Mouse (Mus musculus): ENCODE data around the gene Pmm1. TPM values are rescaled to one million over a fixed set of nuclear protein-coding genes. Genes with fewer than 3 reads are reported as not detected.
A peak's percentile ranks its signal among the peaks of the same experiment; 100 is the strongest.

Pmm1 gene
- polyA plus RNA-seq, 1 experiment from 2014 or later = 30.7 TPM

GRCm38 (mm10) chr15:81937098-81937972 lies 23.4 kb downstream of the Pmm1 start:
- WGBS = 11% methylated on average over 19 of the region's 19 CpGs
- Histone ChIP-seq H3K27ac (peak overlapping the region; percentile 89), H3K4me3 (peak overlapping the region; percentile 52), H3K9ac (peak overlapping the region; percentile 75), H3K9me3 (replicated peaks) (no peaks in the 10 kb centered on the region), H3K4me2 (replicated peaks) (peak overlapping the region; percentile 65), H3K4me1 (peaks cover 34% of the 10 kb centered on the region), H3K36me3 (no peaks in the 10 kb centered on the region), H3K27me3 (no peaks in the 10 kb centered on the region)
- peak; percentile 41 for ATAC-seq (ENCODE audit: low FRiP score)

- H3K27me3 ChIP-seq = no peaks in the 10 kb centered on the region
- peak within 1 kb of the TSS; percentile 65 for H3K4me2 ChIP-seq (replicated peaks)
- H3K4me1 ChIP-seq = peaks cover 32% of the 10 kb centered on the region
- WGBS = 0% methylated on average over 12 of the region's 12 CpGs
- H3K9ac ChIP-seq = peak within 1 kb of the TSS; percentile 75
- peak within 1 kb of the TSS; percentile 52 for H3K4me3 ChIP-seq
- ATAC-seq (ENCODE audit: low FRiP score) = peak; percentile 75
- H3K9me3 ChIP-seq (replicated peaks) = no peaks in the 10 kb centered on the region
- peak within 1 kb of the TSS; percentile 89 for H3K27ac ChIP-seq
- H3K36me3 ChIP-seq = no peaks in the 10 kb centered on the region
Observed at GRCm38 (mm10) chr15:81936679-81937078, 24.1 kb downstream of the Pmm1 start, which contains the start of gene Csdc2. Csdc2 (plus strand) TSS chr15:81936759.

GRCm38 (mm10) chr15:81935869-81936637 lies 24.7 kb downstream of the Pmm1 start:
- H3K27ac ChIP-seq = peak overlapping the region; percentile 89
- H3K9me3 ChIP-seq (replicated peaks) = no peaks in the 10 kb centered on the region
- H3K27me3 ChIP-seq = no peaks in the 10 kb centered on the region
- peak; percentile 17 for ATAC-seq (ENCODE audit: low FRiP score)
- peak overlapping the region; percentile 75 for H3K9ac ChIP-seq
- H3K4me1 ChIP-seq = peaks cover 32% of the 10 kb centered on the region
- H3K4me3 ChIP-seq = peak overlapping the region; percentile 52
- WGBS = 58% methylated on average over 7 of the region's 7 CpGs
- H3K4me2 ChIP-seq (replicated peaks) = peak overlapping the region; percentile 65
- H3K36me3 ChIP-seq = no peaks in the 10 kb centered on the region

DNA sequence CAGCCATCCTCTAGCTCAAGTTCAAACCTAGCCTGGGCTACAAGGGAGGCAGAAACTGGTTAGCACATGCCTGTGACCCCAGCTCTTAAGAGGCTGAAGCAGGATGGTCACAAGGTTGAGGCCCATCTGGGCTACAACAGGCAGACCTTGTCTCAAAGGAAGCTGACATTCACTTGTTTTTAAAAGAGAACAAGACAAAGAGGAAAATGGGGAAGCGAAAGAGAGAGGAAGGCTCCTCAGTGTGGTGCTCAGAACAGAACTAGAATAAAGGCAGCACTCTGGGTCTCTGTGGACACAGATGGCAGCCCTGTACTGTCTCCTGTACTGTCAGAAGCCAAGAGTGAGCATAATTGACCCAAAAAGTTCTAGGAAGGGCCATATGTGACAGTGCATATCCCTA lies 26.7 kb downstream of the Pmm1 start:
- Histone ChIP-seq H3K27me3 (no peaks in the 10 kb centered on the region), H3K36me3 (no peaks in the 10 kb centered on the region), H3K4me2 (replicated peaks) (no peak overlapping the region), H3K4me1 (peaks cover 31% of the 10 kb centered on the region), H3K4me3 (no peak overlapping the region), H3K27ac (no peak overlapping the region), H3K9ac (no peak overlapping the region), H3K9me3 (replicated peaks) (no peaks in the 10 kb centered on the region)
- WGBS = 79% methylated on average over 1 of the region's 1 CpGs
- no peak for ATAC-seq (ENCODE audit: low FRiP score)

DNA sequence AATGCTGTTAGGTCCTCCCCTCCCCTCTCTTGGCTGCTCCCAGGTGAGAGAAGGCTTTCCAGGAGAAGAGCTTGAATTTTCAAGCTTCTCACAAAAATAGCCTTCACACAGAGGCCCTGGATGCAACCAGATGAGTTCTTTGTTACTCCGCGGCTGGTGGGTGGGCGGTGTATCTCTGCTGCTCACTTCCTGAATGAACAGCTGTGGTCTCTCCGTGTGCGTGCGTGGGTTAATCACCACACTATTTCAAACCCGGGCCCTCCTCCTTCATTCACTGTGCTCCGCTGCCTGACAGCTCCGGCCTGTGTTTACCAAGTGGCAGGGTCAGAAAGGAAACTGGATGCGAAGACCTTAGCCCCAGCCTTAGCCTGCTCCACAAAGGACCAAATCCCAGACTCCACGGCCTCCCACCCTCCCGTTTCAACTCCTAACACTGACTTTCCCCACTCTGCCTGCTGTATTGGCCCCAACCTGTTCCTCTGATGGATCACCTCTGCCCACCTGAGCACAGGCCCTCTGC lies 27.7 kb downstream of the Pmm1 start:
- Histone ChIP-seq H3K4me1 (peaks cover 23% of the 10 kb centered on the region), H3K9ac (no peak overlapping the region), H3K27ac (no peak overlapping the region), H3K4me2 (replicated peaks) (no peak overlapping the region), H3K4me3 (no peak overlapping the region), H3K27me3 (no peaks in the 10 kb centered on the region), H3K9me3 (replicated peaks) (no peaks in the 10 kb centered on the region), H3K36me3 (no peaks in the 10 kb centered on the region)
- 34% methylated on average over 12 of the region's 12 CpGs for WGBS
- ATAC-seq (ENCODE audit: low FRiP score) = no peak

DNA sequence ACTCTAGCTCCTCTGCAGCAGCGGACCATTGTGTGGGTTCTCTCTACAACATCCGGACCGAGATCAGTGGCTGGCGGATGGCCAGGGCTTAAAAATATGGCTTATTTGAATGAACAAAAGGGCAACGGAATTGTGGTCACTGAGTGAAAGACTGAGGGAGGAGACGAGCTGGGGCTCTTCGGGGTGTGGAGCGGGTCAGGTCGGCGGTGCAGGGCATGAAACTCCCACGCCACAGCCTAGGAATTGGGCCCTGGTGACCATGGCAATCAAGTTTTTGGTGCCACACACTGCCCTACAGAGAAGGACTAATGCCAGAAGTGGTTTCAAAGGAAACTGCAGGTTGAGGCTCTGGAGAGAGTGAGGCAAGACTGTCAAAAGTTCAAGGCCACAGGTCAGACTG lies 32.5 kb downstream of the Pmm1 start:
- Histone ChIP-seq H3K4me1 (peaks cover 20% of the 10 kb centered on the region), H3K27me3 (no peaks in the 10 kb centered on the region), H3K27ac (0 out of 2 replicates have a peak overlapping the region, but pooled peaks have one; percentile 30), H3K9me3 (replicated peaks) (no peaks in the 10 kb centered on the region), H3K9ac (no peak overlapping the region), H3K4me2 (replicated peaks) (no peak overlapping the region), H3K36me3 (no peaks in the 10 kb centered on the region), H3K4me3 (no peak overlapping the region)
- 50% methylated on average over 11 of the region's 11 CpGs for WGBS
- no peak for ATAC-seq (ENCODE audit: low FRiP score)

DNA sequence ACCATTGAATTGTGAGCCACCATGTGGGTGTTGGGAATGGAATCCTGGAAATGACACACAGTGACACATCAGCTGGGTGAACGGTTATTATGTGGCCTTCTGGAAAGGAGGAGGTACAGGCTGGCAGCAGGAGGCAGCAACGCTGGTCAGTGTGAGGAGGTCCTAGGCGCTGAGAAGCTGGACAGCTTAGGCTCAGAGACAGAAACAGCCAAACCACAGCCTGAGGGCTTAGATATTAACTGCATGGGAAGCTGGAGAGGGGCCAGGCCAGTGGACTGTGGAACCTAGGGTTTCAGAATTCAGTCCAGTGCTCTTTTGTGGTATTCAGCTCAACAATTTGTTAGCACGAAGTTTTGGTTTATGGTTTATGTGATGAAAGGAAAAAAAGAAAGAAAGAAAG lies 33.0 kb downstream of the Pmm1 start:
- H3K4me1 ChIP-seq = peaks cover 21% of the 10 kb centered on the region
- H3K4me3 ChIP-seq = no peak overlapping the region
- H3K36me3 ChIP-seq = no peaks in the 10 kb centered on the region
- H3K9me3 ChIP-seq (replicated peaks) = no peaks in the 10 kb centered on the region
- no peak overlapping the region for H3K4me2 ChIP-seq (replicated peaks)
- ATAC-seq (ENCODE audit: low FRiP score) = no peak
- 52% methylated on average over 4 of the region's 4 CpGs for WGBS
- H3K9ac ChIP-seq = no peak overlapping the region
- H3K27ac ChIP-seq = no peak overlapping the region
- no peaks in the 10 kb centered on the region for H3K27me3 ChIP-seq

DNA sequence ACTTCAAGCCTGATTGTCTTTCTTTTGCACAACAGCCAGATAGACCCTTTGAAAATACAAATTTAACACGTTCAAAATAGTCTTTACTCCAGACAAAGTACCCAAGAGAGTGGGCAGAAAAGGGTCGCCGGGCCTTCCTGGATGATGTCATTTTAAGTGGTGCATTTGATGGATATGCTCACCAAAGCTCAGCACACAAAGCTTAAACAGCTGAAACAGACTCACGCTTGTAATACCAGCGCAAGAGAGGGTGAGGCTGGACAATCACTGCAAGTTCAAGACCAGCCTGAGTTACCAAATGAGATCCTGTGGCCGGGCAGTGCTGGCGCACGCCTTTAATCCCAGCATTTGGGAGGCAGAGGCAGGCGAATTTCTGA lies 34.3 kb downstream of the Pmm1 start:
- H3K9me3 ChIP-seq (replicated peaks) = no peaks in the 10 kb centered on the region
- peak overlapping the region; percentile 86 for H3K27ac ChIP-seq
- 31% methylated on average over 9 of the region's 9 CpGs for WGBS
- peak overlapping the region; percentile 74 for H3K4me3 ChIP-seq
- H3K9ac ChIP-seq = no peak overlapping the region
- peak overlapping the region; percentile 85 for H3K4me2 ChIP-seq (replicated peaks)
- no peaks in the 10 kb centered on the region for H3K36me3 ChIP-seq
- peaks cover 21% of the 10 kb centered on the region for H3K4me1 ChIP-seq
- ATAC-seq (ENCODE audit: low FRiP score) = peak; percentile 72
- no peaks in the 10 kb centered on the region for H3K27me3 ChIP-seq

DNA sequence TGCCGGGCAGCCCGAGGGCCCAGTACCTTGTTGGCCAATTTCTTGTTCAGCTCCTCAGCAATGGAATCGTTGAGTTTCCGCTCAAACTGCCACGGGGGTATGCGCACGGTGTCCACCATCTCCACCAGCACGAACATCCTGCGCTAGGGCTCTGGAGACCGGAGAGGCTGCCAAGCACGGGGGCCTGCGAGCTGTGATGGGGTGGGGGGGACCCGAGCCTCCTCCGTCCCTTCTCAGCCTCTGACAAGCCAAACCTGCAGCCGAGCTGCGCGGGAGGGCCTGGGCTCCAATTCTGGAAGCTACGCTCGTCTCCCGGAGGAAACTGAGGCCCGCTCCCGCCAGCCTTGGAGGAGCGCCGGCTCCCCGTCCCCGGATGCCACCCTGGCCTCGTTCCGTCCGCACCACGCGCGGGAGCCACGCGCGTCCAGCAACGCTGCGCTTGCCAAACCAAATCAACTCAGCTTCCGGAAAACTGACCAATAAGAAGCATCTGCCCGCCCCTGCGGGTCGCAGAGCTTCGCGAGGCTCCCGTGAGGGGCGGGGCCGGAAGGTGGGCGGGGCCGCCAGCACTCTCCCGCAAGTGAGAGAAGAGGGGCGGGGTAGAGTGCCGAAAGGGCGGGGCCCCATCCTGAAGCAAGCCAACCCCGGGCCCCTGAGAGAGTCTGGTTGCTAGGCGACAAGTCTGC lies 34.8 kb downstream of the Pmm1 start, which contains the start of gene Polr3h:
Gene Polr3h, minus strand, starts transcription at position 481 of the 686 bp plus-strand sequence.
- H3K4me3 ChIP-seq = peak within 1 kb of the TSS; percentile 74
- no peaks in the 10 kb centered on the region for H3K36me3 ChIP-seq
- WGBS = under 1% methylated on average over 54 of the region's 54 CpGs
- ATAC-seq (ENCODE audit: low FRiP score) = peak; percentile 96
- peak within 1 kb of the TSS; percentile 73 for H3K9ac ChIP-seq
- H3K9me3 ChIP-seq (replicated peaks) = no peaks in the 10 kb centered on the region
- peak within 1 kb of the TSS; percentile 86 for H3K27ac ChIP-seq
- peaks cover 21% of the 10 kb centered on the region for H3K4me1 ChIP-seq
- no peaks in the 10 kb centered on the region for H3K27me3 ChIP-seq
- peak within 1 kb of the TSS; percentile 85 for H3K4me2 ChIP-seq (replicated peaks)

GRCm38 (mm10) chr15:81924933-81925332 lies 35.8 kb downstream of the Pmm1 start:
- 89% methylated on average over 11 of the region's 11 CpGs for WGBS
- Histone ChIP-seq H3K9ac (peak overlapping the region; percentile 73; the same call in 1 of the 2 replicates), H3K4me1 (peaks cover 21% of the 10 kb centered on the region), H3K36me3 (no peaks in the 10 kb centered on the region), H3K27ac (no peak overlapping the region), H3K4me3 (peak overlapping the region; percentile 74), H3K9me3 (replicated peaks) (no peaks in the 10 kb centered on the region), H3K27me3 (no peaks in the 10 kb centered on the region), H3K4me2 (replicated peaks) (peak overlapping the region; percentile 85)
- ATAC-seq (ENCODE audit: low FRiP score) = no peak

- no peaks in the 10 kb centered on the region for H3K27me3 ChIP-seq
- peaks cover 10% of the 10 kb centered on the region for H3K36me3 ChIP-seq
- H3K4me2 ChIP-seq (replicated peaks) = no peak overlapping the region
- H3K27ac ChIP-seq = no peak overlapping the region
- H3K9me3 ChIP-seq (replicated peaks) = no peaks in the 10 kb centered on the region
- no peak overlapping the region for H3K4me3 ChIP-seq
- H3K9ac ChIP-seq = no peak overlapping the region
- no peak for ATAC-seq (ENCODE audit: low FRiP score)
- WGBS = 68% methylated on average over 5 of the region's 5 CpGs
- H3K4me1 ChIP-seq = peaks cover 16% of the 10 kb centered on the region
Observed at GRCm38 (mm10) chr15:81921255-81921654, 39.5 kb downstream of the Pmm1 start.
